Mouse (Mus musculus): ENCODE results near the gene Cphx3. TPM values are rescaled to one million over a fixed set of nuclear protein-coding genes. Genes with fewer than 3 reads are reported as not detected.
"Not testable (repeated sequence)": the region's sequence is repeated elsewhere in the genome, so short reads cannot be mapped to it uniquely, and the experiment has no call there.

The Cphx3 gene
- not detected for total RNA-seq (2021)
- long read RNA-seq, experiment 1, result 0 reads
- long read RNA-seq, experiment 2, result 0 reads

- DNase-seq (ENCODE audit: low spot score in 2 of 2), result not testable (repeated sequence)
These were observed at the start of gene Cphx3 for GRCm38 (mm10) chr14:26081997-26082396. Cphx3 (plus strand) TSS chr14:26082297.

GRCm38 (mm10) chr14:26034364-26034763, 47.7 kb upstream of the Cphx3 start:
- DNase-seq (ENCODE audit: low spot score in 2 of 2), result not testable (repeated sequence)

- DNase-seq (ENCODE audit: low spot score in 2 of 2), result not testable (repeated sequence)
These were observed 46.7 kb upstream of the Cphx3 start for GRCm38 (mm10) chr14:26035439-26035838.

GRCm38 (mm10) chr14:26042611-26043010, 39.5 kb upstream of the Cphx3 start, which contains the start of gene Gm9780:
Gm9780 (minus strand) TSS chr14:26042711.
- DNase-seq (ENCODE audit: low spot score in 2 of 2), result not testable (repeated sequence)

GRCm38 (mm10) chr14:26045007-26045406, 37.1 kb upstream of the Cphx3 start:
- DNase-seq (ENCODE audit: low spot score in 2 of 2), result not testable (repeated sequence)

- not testable (repeated sequence) for DNase-seq (ENCODE audit: low spot score in 2 of 2)
These were observed 35.1 kb upstream of the Cphx3 start for GRCm38 (mm10) chr14:26047026-26047425.

- not testable (repeated sequence) for DNase-seq (ENCODE audit: low spot score in 2 of 2)
These were observed 33.3 kb upstream of the Cphx3 start for GRCm38 (mm10) chr14:26048767-26049166.

GRCm38 (mm10) chr14:26058184-26058583, 23.9 kb upstream of the Cphx3 start:
- not testable (repeated sequence) for DNase-seq (ENCODE audit: low spot score in 2 of 2)

GRCm38 (mm10) chr14:26059362-26059761, 22.7 kb upstream of the Cphx3 start:
- not testable (repeated sequence) for DNase-seq (ENCODE audit: low spot score in 2 of 2)

- DNase-seq (ENCODE audit: low spot score in 2 of 2), result not testable (repeated sequence)
These were observed 15.3 kb upstream of the Cphx3 start for GRCm38 (mm10) chr14:26066574-26067324.

- DNase-seq (ENCODE audit: low spot score in 2 of 2), result not testable (repeated sequence)
These were observed 14.8 kb upstream of the Cphx3 start, which contains the start of gene Tmem254c for GRCm38 (mm10) chr14:26067325-26067633. Tmem254c (minus strand) TSS chr14:26067355.

GRCm38 (mm10) chr14:26076620-26077390, 5.3 kb upstream of the Cphx3 start:
- DNase-seq (ENCODE audit: low spot score in 2 of 2), result not testable (repeated sequence)

- not testable (repeated sequence) for DNase-seq (ENCODE audit: low spot score in 2 of 2)
These were observed 881 bp upstream of the Cphx3 start, which contains the start of gene Cphx2 for GRCm38 (mm10) chr14:26081216-26081615. Cphx2 (plus strand) TSS chr14:26081516.

GRCm38 (mm10) chr14:26097622-26098021, 15.5 kb downstream of the Cphx3 start:
- not testable (repeated sequence) for DNase-seq (ENCODE audit: low spot score in 2 of 2)

- not testable (repeated sequence) for DNase-seq (ENCODE audit: low spot score in 2 of 2)
These were observed 36.1 kb downstream of the Cphx3 start, which contains the start of gene Duxbl2 for GRCm38 (mm10) chr14:26118150-26118549. Duxbl2 (plus strand) TSS chr14:26118349.

- not testable (repeated sequence) for DNase-seq (ENCODE audit: low spot score in 2 of 2)
These were observed 36.5 kb downstream of the Cphx3 start for GRCm38 (mm10) chr14:26118550-26119000.

- DNase-seq (ENCODE audit: low spot score in 2 of 2), result not testable (repeated sequence)
These were observed 37.0 kb downstream of the Cphx3 start for GRCm38 (mm10) chr14:26119095-26119494.

- not testable (repeated sequence) for DNase-seq (ENCODE audit: low spot score in 2 of 2)
These were observed 65.0 kb downstream of the Cphx3 start for GRCm38 (mm10) chr14:26147095-26147494.

GRCm38 (mm10) chr14:26156032-26156431, 73.9 kb downstream of the Cphx3 start:
- not testable (repeated sequence) for DNase-seq (ENCODE audit: low spot score in 2 of 2)

GRCm38 (mm10) chr14:26161156-26161555, 79.1 kb downstream of the Cphx3 start:
- not testable (repeated sequence) for DNase-seq (ENCODE audit: low spot score in 2 of 2)

GRCm38 (mm10) chr14:26162423-26162822, 80.3 kb downstream of the Cphx3 start:
- DNase-seq (ENCODE audit: low spot score in 2 of 2), result not testable (repeated sequence)

Measured in adrenal gland, postnatal 4 days (tissue).